Mouse (Mus musculus): Measurements from ENCODE around the gene Dap.

DNA sequence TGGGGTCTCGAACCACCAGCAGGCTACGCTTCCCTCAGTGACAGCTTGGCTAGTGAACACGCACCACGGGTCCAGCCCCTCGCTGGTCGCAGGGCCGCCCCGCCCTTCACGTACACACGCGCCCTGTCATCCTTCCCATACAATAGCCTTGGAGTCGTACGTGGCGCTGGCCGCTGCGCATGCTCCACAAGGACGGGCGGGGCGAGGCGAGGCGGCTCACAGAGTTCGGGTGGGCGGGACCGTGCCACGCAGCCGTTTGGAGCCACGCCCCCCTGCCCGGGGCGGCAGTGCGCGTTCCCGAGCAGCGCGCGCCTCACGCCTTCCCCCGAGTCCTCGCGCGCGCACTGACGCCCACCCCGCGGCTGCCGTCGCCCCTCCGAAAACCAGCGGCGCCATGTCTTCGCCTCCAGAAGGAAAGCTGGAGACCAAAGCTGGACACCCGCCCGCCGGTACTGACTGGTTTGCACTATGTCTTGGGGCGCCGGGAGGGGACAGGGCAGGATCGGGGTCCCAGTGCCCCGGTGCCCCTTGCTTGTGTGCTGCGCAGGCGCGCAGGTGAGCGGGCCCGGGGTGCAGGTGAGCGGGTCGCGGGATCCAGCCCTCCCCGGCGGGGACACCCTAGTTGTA lies at the start of gene Dap:
- TF ChIP-seq CTCF (IDR thresholded peaks at IDR 0.05; ENCODE audit: low read depth): no peak
- no peak for TF ChIP-seq EP300 (IDR thresholded peaks at IDR 0.05; ENCODE audit: low read depth)

All from liver, postnatal 0 days (tissue).